Mouse (Mus musculus) Muller cell, postnatal 12 days (primary cell): ENCODE results near the gene Ghr.

ENCODE experiments used
- DNase-seq: peaks from one replicate; pipeline ENCODE4 v3.0.0-alpha.2; 2015; ENCODE audit errors: inconsistent ontology term

The Ghr gene

DNA sequence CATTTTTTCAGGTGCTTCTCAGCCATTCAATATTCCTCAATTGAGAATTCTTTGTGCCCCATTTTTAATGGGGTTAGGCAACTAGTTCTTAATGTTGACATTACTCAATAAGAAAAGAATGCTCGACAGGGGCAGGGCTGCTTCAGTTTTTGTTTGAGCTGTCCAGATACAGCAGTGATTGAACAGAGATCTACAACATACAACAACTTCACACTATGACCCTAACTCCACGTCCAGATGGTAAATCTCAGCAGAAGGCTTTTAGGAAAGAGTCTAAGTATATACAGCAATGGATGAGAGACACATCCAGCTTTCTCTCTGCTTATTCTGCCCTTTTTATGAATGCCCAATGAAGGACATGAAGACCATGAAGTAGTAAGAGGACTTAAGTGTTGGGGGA, 199.5 kb downstream of the Ghr start:
- DNase-seq, result peak; percentile 12

DNA sequence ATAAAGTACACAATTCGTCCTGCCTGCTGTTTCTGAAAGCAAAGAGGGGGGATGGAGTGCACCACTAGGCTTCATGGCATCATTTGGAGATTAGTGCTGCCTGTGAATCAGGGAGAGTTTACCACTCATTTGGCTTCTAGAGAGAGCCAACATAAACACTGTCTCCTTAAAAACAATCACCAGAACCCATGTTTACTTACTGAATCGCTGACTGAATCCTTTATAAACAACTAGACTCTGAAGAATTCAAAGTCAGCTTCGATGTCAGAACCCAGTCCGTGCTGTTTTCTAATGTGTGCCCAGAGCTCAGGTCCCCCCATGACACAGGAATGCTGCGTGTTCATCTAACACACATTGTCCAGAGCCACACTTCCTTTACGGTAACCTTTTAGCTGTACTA, 201.9 kb downstream of the Ghr start:
- no peak for DNase-seq

DNA sequence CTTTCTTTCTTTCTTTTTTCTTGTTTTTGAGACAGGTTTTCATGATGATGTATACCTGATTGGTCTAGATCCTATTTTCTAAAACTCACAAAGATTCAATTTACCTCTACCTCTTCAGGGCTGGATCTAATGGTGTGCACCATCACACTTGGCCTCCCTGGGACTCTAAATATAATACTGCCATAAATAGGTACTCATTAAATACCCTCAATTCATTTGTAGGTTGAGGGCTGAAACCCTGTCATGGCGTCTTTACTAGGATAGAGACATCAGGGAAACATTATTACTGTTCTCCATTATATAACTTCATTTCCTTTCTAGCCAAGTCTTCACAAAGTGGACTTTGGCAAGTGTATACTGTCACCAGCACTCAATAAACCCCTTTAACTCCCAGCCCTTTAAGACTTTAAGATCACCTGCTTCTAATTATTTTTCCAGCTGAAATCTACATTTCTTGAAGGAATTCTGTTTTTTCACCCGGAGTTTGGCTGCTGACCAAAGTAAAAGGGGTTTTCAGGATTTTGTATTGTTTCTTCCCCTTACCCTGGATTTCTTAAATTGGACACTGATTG, 214.9 kb downstream of the Ghr start:
- DNase-seq, result no peak

DNA sequence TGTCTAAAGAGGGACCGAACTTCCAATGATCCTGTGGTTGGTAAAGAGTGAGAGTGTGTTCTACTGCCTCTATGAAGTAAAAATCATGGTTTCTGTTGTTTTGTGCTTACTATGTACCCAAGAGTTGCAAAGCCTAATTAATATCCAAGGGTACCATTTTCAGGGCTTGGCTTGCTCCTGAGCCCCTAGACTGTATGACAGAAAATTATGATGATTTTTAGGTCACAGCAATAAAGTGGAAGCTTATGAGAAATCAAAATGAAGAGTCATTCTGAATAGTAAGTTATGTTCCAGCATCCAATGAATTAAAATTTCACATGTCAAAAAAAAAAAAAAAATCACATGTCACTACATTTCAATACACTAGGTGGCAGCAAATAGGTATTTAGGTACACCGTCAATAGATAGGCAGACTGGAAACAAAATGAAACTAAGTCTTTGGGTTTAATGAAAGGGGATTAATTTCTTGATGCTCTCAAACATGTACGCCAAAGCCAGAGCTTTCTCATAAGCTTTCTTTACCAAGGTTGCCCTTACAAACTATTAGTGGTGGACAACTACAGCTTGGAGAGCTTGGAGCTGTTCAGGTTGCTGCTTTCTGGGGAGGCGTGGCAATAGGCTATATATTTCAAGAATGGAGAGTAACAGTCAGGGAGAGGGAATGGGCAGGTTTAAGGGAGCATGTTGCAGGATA, 227.1 kb downstream of the Ghr start:
- peak; percentile 71 for DNase-seq

DNA sequence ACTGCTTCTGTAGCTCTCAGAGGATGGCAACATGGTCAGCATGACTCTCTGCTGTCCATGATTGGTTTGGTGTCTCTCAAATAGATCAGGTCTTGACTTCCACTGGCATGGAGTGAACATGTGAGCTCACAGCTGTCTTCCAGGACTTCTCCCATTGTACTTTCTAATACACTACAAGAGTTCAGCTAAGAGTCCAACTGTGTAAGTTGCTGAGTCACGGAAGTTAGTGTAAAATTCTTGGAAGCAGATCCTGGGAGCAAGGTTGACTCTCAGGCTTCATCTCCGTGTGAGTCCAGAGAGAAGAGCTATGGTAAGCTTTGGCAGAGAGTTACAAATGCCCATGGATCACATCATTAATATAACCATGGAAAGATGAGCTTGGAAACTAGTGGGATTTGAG, 229.6 kb downstream of the Ghr start:
- no peak for DNase-seq

DNA sequence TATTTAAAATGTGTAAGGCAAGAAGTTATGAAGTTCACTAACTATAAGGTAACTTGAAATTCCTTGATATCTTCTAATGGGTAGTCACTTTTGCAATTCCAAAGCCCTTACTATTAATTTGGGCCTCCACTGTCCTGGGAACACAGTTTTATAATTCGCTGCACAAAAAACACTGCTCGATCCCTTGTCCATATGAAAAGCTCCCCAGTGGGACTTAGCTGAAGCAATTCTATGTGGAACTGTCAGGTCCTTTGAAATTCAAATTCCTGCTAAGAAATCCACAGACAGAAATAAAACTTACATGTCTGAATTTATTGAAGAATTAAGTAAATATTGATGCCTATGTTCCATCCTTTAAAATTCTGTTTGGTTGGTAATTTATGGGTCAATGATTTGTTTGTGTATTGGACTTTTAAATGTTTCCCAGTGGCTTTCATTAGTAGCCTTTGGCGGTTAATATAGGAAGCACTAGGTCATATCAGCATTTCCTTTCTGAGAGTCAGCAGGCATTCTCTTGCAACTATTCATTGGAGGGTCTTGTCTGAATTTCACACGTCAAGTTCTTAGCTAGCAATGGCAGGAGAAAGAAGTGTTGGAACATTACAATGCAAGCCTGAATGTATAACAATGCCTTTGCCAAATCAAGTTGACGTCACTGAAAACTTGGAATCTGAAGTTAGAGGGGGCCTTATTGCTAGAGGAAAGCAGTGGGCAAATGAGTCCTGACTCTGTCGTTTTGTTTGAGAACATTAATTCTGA, 233.8 kb downstream of the Ghr start:
- DNase-seq, result no peak

DNA sequence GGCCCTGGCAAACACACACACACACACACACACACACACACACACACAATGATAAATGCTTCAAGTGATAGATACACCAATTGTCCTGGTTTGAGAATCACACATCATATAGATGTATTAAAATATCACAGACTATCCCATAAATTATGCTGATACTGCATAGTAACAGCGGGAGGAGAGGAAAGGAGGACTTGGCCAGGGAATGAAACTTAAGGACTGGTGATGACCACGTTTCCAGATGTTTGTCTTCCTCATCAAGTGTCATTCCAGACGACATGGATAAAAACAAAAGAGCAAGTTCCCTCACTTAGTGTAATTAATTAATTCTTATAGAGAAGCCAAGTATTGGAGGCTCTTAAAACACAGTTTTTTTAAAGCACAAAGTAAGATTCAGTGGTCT, 236.6 kb downstream of the Ghr start:
- no peak for DNase-seq

DNA sequence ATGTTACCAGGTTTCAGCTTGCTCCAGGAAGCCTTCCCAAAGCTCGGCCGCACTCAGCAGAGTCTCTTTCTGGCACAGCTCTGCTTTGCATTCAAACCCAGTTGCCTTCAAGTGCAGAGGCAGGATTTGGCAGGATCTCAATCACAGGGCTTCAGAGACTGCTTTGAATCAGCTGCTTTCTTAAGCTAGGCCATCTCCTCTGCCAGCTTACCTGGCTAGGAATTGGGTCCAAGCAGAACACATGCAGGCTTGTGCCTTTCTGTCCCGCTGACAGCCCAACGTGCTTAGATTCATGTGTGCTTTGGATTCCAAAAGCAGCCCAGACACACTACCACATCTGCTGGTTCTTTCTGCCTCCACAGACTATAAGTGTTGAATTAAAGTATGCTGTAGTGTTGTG, 238.7 kb downstream of the Ghr start:
- no peak for DNase-seq

DNA sequence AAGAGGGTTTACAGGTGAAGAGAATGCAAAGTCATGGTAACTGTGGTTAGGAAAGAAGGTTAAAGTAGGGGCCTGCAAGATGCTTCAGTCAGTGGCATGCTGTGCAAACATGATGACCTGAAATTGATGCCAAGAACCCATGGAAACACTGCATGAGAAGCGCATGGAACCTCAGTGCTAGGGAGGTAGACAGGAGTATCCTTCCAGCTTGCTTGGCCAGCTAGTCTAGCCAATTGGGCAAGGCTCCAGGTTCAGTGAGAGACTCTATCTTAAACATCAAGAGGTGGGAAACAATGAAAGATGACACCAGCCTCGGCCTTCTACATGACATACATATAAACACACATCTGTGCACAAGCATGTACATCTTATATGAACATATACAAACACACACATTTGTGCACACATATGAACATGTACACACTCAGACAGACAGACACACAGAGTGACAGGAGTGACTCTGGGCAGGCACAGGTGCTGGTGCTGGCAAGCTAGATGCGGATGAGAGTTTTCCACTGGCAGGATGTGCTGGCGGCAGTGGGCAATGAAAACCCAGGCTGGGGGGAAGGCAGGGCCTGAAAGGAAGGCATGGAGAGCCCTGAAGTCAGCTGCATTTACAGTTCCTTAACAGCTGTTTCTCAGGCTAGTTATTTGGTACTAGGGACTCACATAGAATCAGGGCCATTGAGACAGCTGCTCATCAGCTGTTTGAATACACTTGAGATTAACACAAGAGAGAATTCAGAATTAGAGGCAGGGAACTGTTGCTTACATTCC, 241.3 kb downstream of the Ghr start:
- DNase-seq, result no peak

DNA sequence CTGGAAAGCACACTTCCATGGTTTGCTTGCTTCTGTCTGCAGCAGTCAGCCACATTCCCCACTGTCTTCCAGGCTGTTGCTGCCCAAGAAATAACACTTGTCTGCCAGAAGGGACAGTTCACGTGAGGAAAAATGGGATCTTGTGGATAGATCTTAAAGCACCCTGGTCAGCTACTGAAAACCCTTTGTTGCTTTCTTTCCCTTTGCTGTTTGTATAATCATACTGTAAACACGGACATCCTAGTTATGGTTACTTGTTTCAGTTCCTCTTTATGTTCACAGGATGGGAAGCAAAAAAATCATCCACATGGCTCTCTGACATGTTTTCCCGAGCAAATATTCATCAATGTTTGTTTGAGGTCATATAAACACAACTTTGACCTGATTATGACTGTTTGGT, 243.4 kb downstream of the Ghr start:
- DNase-seq, result no peak

DNA sequence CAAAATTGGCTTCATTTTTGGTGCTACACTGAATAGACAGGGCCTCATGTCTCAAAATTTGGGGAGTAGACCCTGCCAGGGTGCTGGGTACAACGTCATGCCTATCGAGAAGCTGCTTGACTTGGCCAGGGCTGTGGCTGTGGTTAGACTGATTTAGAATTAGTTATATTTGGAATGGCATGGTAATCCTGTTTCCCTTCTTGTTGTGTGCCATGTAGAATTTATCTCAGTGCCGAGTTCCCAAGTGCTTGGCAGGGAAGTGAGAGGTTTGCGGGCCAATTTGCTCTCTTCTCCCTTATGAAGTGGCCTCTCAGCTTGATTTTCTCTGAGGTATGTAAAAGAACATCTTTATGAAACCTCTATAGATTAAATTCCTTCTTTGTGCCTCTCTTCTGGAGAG, 250.8 kb downstream of the Ghr start:
- no peak for DNase-seq

DNA sequence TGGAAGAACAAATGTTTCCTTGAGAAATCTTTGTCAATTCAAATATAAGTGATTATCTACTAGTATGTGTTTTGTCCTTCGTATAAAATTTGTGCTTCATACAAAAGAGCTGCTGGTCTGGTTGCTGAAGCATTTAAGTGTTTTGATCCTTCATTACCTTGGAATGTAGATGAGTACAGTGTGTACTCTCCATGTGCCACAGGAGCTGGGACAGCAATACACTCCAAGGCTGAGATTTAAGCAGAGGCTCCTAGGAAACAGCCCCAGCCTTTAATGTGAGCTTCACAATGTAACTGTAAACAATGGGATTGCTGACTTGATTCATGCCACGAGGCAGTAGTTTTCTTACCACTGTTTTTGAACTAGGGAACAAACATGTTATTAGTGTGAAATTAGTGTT, 251.5 kb downstream of the Ghr start:
- no peak for DNase-seq

DNA sequence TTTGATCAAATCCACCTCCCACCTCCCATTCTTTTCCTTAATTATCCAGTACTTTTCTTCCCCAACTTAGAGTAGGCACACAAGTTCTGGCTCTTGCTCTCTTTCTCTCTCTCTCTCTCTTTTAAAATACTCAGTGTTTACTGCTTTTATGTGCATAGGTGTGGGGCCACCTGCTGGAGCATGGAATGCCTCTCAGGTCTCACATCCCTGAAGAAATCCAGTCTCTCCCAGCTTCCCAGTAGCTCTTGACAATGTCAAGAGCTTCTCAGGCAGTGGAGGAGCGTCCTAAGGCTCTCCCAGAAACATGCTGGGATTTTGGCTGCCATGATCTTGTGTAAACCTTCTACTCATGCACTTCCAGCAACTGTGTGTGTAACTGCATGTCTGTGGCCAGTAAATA, 253.0 kb downstream of the Ghr start:
- DNase-seq, result no peak

DNA sequence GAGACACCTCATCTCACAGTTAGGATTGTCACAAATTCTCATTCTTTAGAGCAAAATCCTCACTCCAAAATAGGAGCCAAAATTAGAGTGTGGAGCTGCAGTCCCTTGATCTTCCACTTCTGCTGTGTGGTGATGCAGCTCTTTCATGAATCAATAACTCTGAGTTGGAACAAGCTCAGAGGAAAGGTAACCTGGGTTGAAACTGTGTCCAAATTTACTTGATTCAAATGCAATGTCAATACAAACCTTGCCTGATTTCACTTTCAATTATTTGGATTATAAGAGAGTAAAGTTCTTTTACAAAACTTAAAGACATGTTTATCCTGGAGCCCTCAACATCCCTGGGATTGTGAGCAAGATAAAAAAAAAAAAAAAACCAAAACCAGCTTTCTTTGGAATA, 260.3 kb downstream of the Ghr start:
- DNase-seq, result no peak

DNA sequence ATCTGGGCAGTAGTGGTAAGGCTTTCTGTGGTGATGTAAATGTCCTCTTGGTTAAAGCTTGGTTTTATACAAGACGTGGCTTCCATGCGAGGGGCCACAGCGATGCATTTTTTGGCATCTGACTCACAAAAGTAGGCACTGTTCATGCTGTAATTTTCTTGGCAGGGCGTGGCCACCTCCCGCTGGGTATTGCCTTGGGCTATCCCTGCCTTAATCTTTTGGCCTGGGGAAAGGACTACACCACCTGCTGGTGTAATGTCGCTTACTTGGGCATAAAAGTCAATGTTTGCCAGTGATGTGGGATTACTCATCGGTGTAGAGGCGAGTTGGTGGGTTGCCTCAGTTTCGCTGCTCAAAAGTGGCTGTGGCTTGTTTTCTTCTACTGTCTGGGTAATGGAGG, 263.4 kb downstream of the Ghr start:
- no peak for DNase-seq

DNA sequence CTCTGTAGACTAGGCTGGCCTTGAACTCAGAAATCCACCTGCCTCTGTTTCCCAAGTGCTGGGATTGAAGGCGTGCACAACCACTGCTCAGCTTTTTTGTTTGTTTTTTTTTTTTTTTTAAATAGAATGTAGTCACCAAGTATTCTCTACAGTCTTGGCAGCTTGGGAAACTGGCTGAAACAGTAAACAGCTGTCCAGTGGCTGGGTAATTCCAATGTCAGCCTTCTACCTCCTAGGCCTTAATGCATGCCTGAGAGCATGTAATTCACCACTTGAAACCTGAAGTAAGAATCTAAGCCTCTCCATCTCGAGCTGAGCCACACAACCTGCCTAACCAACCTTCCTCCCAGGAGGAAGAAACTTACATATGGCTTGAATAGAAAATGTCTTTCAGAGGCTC, 266.7 kb downstream of the Ghr start:
- DNase-seq, result no peak

DNA sequence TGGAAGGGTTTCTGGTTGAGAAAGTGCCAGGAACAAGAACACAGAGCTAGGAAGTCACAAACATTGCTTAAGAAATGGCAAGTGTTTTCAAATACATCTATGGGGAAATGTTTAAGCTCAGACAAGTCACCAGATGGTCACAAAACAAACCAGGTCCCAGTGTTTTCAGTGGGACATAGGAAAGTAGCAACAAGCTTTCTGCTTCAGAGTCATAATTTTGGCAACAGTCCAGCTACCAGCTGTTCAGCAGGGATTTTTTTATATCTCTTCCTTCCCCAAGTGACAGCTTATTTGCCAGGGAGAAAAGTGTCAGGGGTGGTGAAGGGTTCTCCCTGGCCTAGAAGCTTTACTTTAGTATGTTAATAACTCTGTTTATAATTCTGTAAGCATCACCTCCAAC, 270.4 kb downstream of the Ghr start:
- no peak for DNase-seq

DNA sequence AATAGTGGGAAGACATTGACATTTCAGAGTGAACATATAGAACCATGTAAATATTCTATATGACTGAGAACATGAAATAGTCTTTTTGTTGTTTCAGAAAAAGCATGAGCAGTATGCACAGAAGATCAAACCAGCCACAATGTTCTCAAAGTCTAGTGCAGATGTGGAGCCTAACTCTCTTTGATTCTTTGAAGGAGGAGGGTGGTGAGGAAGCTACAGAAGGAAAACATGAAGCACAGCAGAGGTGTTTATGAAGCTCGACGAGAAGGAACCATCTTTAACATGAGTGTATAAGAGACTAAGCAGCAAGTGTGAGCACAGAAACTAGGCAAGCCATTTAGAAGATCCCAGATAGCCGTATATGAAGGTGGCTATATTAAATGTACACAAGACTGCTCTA, 273.4 kb downstream of the Ghr start:
- no peak for DNase-seq

DNA sequence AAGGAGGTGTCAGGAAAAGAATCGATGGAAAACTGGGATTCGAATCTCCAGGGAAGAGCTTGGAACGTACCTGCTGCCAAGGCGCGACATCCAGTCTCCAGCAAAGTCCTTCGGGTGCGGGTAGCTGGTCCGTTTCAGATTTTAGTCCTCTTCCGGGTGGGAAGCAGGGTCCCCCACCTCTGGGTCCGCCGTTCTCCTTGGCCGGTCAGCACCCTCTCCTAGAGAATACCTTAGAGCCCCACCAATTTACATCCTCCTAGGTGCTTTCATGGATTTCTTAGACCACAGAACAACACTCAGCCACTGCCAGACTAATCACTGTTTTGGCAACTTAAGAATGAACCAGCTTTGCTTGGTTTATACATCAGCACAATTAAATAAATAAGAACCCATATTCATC, 279.9 kb downstream of the Ghr start, which contains the start of gene Ccdc152:
Ccdc152 (minus strand) TSS at position 101 of the 400 bp plus-strand sequence.
- no peak for DNase-seq

DNA sequence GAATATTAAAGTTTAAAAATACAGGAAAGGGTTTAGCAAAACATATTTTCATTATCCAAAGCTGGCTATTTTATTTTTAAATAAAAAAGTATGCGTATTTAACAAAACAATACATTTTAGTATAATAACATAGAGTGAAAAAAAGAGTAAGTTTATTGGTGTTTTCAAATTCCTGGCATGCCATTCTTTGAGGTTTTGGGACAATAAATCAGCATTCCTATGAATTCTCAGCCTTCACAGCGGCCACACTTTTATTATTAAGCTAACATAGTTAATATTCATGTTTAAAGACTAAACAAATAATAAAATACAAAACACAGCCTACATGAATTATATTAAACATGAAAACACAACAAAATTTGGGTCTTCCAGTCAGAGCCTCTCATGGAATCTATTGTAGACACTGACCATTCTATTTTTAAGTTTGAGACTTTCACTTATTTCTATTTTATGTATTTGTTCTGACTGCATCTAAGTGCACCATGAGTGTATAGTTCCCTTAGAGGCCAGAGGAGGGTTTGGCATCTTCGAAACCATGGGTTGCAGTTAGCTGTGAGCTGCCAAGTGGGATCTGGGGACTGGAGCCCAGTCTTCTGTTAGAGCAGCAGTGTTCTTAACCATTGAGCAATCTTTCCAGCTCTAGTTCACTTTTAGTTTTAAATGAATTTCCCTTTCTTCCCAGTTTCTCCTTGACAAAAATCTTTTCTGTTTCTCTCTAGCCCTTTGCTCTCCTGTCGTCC, 282.8 kb downstream of the Ghr start:
- DNase-seq, result peak; percentile 66

DNA sequence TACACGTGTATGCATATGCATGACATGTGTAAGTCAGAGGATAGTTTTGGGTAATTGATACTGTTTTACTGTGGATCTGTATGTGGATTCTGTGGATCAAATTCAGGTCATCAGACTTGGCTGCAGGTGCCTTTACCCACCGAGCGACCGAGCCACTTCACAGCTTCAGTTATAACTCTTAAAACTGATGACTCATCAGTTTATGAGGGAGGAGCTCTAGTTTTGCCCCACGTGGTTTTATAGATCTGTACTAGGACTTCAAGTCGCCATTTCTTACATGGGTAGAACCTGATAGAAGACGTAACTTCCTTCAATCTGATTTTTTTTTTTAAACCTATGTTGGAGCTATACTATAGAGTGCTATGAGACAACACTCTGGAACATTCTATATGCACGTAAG, 285.7 kb downstream of the Ghr start:
- no peak for DNase-seq

DNA sequence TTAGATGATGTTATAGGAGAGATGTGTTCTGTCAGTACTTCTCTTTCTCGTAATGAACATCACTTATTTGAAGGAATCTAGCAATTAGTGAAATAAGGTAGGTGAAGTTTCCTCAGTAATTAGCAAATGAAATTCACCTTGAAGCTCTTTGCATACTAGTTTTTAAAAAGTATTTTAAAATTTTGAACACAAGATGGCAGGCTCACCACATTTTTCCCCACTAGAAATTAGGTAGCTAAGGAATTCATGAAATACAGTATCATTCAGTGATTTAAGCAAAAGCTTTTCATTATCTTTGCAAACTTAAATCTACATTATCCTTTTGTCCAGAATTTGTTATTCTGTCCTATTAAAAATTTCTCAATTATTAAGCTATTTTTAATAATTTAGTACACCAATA, 287.3 kb downstream of the Ghr start:
- DNase-seq, result no peak
